Mouse (Mus musculus): Measurements from ENCODE around the gene Gm4792. TPM values are rescaled to one million over a fixed set of nuclear protein-coding genes. Genes with fewer than 3 reads are reported as not detected.
A peak's percentile ranks its signal among the peaks of the same experiment; 100 is the strongest.

Gene Gm4792
- total RNA-seq (2017): not detected in 2 replicates

GRCm38 (mm10) chr10:94298471-94298870 lies at the start of gene Gm4792:
Gene Gm4792, minus strand, starts transcription at chr10:94298703.
- no peak for ATAC-seq (replicated peaks; ENCODE audit: low read depth, poor library complexity, severe bottlenecking)

- ATAC-seq (replicated peaks; ENCODE audit: low read depth, poor library complexity, severe bottlenecking): no peak
Observed at GRCm38 (mm10) chr10:94347959-94348358, 49.5 kb upstream of the Gm4792 start.

GRCm38 (mm10) chr10:94347296-94347695 lies 48.8 kb upstream of the Gm4792 start:
- ATAC-seq (replicated peaks; ENCODE audit: low read depth, poor library complexity, severe bottlenecking): no peak

- no peak for ATAC-seq (replicated peaks; ENCODE audit: low read depth, poor library complexity, severe bottlenecking)
Observed at GRCm38 (mm10) chr10:94346596-94346995, 48.1 kb upstream of the Gm4792 start.

GRCm38 (mm10) chr10:94345509-94346252 lies 47.2 kb upstream of the Gm4792 start:
- peak; percentile 52; the same call in 1 of the 2 replicates for ATAC-seq (replicated peaks; ENCODE audit: low read depth, poor library complexity, severe bottlenecking)

- peak; percentile 40; the same call in 1 of the 2 replicates for ATAC-seq (replicated peaks; ENCODE audit: low read depth, poor library complexity, severe bottlenecking)
Observed at GRCm38 (mm10) chr10:94344631-94345417, 46.3 kb upstream of the Gm4792 start.

GRCm38 (mm10) chr10:94343581-94343980 lies 45.1 kb upstream of the Gm4792 start:
- ATAC-seq (replicated peaks; ENCODE audit: low read depth, poor library complexity, severe bottlenecking): no peak

- no peak for ATAC-seq (replicated peaks; ENCODE audit: low read depth, poor library complexity, severe bottlenecking)
Observed at GRCm38 (mm10) chr10:94342256-94342655, 43.8 kb upstream of the Gm4792 start.

GRCm38 (mm10) chr10:94341501-94341900 lies 43.0 kb upstream of the Gm4792 start:
- no peak for ATAC-seq (replicated peaks; ENCODE audit: low read depth, poor library complexity, severe bottlenecking)

GRCm38 (mm10) chr10:94336071-94336470 lies 37.6 kb upstream of the Gm4792 start:
- ATAC-seq (replicated peaks; ENCODE audit: low read depth, poor library complexity, severe bottlenecking): no peak

GRCm38 (mm10) chr10:94335047-94335446 lies 36.5 kb upstream of the Gm4792 start:
- ATAC-seq (replicated peaks; ENCODE audit: low read depth, poor library complexity, severe bottlenecking): no peak

GRCm38 (mm10) chr10:94333328-94333727 lies 34.8 kb upstream of the Gm4792 start:
- ATAC-seq (replicated peaks; ENCODE audit: low read depth, poor library complexity, severe bottlenecking): peak; percentile 93

GRCm38 (mm10) chr10:94332358-94333137 lies 34.0 kb upstream of the Gm4792 start:
- ATAC-seq (replicated peaks; ENCODE audit: low read depth, poor library complexity, severe bottlenecking): no peak

GRCm38 (mm10) chr10:94329962-94330361 lies 31.5 kb upstream of the Gm4792 start:
- no peak; the same call in 1 of the 2 replicates for ATAC-seq (replicated peaks; ENCODE audit: low read depth, poor library complexity, severe bottlenecking)

- ATAC-seq (replicated peaks; ENCODE audit: low read depth, poor library complexity, severe bottlenecking): no peak
Observed at GRCm38 (mm10) chr10:94318574-94318973, 20.1 kb upstream of the Gm4792 start.

GRCm38 (mm10) chr10:94313146-94313545 lies 14.6 kb upstream of the Gm4792 start:
- ATAC-seq (replicated peaks; ENCODE audit: low read depth, poor library complexity, severe bottlenecking): no peak

GRCm38 (mm10) chr10:94312007-94312715 lies 13.7 kb upstream of the Gm4792 start:
- peak; percentile 82 for ATAC-seq (replicated peaks; ENCODE audit: low read depth, poor library complexity, severe bottlenecking)

GRCm38 (mm10) chr10:94311511-94312006 lies 13.1 kb upstream of the Gm4792 start, which contains the start of gene Tmcc3:
Gene Tmcc3, plus strand, starts transcription at chr10:94311949.
- ATAC-seq (replicated peaks; ENCODE audit: low read depth, poor library complexity, severe bottlenecking): 0 out of 2 replicates have a peak, but pooled peaks have one; percentile 21

- no peak for ATAC-seq (replicated peaks; ENCODE audit: low read depth, poor library complexity, severe bottlenecking)
Observed at GRCm38 (mm10) chr10:94310499-94311267, 12.2 kb upstream of the Gm4792 start.
